Mouse (Mus musculus): ENCODE data around the gene Dusp16. TPM values are rescaled to one million over a fixed set of nuclear protein-coding genes. Genes with fewer than 3 reads are reported as not detected.
A peak's percentile ranks its signal among the peaks of the same experiment; 100 is the strongest.

Gene Dusp16
- 234 to 312 TPM (median 310 TPM) in 3 replicates for total RNA-seq (2017)

DNA sequence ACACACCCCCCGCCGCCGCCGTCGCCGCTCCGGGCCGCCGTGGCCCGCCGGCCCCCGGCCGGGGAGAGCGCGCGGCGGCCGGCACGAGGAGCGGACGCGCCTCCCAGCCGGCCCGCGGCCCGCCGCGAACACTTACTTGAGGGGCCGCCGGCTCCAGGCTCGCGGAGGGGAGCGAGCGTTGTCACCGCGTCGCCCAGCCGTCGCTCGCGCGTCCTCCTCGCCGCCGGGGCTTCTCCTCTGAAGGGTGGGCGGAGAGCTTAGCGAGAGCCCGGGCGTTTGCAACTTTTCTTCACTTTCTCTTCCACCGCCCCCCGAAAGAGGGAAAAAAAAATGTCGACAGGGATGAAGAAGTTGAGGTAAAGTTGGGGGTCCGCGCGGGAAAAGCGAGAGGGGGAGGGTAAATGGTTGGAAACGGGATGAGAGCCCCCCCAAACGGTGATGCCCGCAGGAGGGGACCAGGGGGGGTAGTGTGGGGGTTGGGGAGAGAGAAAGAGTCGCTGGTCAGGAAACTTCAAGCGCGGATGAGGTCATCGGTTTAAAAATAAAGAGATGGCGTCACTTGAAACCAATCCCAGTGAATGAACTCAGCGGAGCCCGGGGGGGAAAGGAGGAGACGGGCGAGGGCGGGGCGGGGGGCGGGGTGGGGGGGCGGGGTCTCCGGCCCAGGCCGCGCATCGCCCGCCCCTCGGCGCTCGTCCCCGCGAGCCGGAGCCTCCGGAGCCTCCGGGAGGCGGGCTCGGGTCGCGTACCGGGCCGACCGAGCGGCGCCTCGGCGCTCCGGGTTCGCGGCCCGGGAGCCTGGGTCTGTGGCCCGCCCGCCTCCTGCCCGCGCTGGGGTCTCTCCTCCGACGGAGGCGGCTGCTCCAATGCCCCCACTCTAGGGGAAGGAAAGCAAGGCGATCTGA, at the start of gene Dusp16:
Gene Dusp16 (minus strand): TSS at position 485 of the 905 bp plus-strand sequence.
- ATAC-seq (replicated peaks; ENCODE audit: insufficient number of reproducible peaks, low FRiP score, low TSS enrichment, poor library complexity, severe bottlenecking): peak; percentile 64

DNA sequence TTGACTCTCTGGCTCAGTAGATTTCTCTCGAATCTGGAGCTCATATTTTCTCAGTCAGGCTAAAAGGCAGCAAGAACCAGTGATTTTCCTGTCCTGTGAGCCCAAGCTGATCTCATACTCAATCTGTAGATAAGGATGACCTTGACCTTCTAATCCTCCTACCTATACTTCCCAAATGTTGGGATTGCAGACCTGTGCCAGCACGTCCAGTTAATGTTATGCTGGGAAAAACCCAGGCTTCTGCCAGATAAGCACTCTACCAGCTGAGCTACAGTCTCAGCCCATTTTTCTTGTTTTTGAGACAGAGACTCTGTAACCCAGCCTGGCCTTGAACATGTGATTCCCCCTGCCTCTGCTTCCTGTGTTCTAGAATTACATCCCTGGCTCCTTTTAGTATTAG, 47.9 kb upstream of the Dusp16 start:
- no peak for ATAC-seq (replicated peaks; ENCODE audit: insufficient number of reproducible peaks, low FRiP score, low TSS enrichment, poor library complexity, severe bottlenecking)

DNA sequence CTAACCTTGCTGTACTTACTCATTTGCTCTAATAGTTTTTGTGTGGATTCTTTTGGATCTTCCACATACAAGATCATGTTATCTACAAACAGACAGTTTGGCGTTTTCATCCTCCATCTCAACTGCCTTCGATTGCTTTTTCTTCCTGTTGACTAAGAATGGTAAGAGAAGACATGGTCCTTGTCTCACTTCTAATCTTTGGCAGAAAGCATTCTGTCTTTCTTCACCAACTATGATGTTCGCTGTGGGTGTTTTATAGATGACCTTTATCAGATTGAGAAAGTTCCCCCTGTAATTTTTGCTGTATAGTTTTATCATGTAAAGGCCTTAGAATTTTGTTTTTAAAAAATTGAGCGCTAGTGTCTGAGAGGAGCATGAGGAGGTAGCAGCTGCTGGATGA, 45.7 kb upstream of the Dusp16 start:
- ATAC-seq (replicated peaks; ENCODE audit: insufficient number of reproducible peaks, low FRiP score, low TSS enrichment, poor library complexity, severe bottlenecking): no peak

DNA sequence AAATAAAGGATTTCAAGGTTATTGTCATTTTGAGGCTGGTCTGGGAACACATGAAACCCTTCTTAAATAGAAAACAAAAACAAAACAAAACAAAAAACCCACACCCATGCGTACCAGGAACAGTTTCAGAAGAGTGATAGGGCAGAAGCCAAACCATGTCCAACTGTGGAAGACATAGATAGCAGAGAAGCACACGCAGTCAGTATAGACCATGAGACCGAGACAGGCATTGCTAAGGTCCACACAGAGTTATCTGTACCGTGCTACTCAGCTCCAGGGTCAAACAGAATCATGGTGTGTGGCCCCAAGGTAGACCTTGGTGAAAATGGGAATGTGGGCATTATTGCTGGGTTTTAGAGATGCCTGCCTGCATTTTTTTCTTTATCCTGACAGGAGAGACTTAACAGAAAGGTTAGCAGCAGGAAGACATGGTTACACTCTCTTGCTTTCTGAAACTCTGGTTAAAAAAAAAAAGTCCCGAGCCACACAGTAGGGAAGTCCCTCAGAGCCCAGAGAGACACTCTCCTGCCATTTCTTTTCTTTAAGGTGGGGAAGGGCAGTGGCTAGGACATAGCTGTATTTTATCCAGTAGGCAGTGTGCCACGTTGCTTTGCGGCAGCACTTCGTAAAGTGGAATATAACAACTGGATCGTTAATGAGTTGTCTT, 42.3 kb upstream of the Dusp16 start:
- ATAC-seq (replicated peaks; ENCODE audit: insufficient number of reproducible peaks, low FRiP score, low TSS enrichment, poor library complexity, severe bottlenecking): no peak

DNA sequence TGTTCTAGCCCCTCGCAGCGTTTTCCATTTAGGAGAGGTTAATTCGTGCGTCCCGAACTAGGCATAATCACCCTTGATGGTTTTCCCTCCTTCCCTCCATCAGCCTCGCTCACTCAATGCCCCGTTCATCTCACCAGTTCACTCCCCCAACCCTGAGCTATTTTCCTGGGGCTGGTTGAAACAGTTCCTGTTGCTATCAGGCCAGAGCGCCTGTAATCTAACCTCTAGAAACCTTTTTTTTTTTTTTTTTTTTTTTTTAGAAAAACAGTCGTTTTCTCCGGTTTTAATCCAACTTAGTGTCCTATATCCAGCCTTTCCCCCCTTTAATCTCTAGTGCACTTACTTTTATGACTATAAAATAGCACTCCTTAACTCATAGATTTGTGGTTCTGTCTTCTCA, 38.4 kb upstream of the Dusp16 start:
- ATAC-seq (replicated peaks; ENCODE audit: insufficient number of reproducible peaks, low FRiP score, low TSS enrichment, poor library complexity, severe bottlenecking): no peak

DNA sequence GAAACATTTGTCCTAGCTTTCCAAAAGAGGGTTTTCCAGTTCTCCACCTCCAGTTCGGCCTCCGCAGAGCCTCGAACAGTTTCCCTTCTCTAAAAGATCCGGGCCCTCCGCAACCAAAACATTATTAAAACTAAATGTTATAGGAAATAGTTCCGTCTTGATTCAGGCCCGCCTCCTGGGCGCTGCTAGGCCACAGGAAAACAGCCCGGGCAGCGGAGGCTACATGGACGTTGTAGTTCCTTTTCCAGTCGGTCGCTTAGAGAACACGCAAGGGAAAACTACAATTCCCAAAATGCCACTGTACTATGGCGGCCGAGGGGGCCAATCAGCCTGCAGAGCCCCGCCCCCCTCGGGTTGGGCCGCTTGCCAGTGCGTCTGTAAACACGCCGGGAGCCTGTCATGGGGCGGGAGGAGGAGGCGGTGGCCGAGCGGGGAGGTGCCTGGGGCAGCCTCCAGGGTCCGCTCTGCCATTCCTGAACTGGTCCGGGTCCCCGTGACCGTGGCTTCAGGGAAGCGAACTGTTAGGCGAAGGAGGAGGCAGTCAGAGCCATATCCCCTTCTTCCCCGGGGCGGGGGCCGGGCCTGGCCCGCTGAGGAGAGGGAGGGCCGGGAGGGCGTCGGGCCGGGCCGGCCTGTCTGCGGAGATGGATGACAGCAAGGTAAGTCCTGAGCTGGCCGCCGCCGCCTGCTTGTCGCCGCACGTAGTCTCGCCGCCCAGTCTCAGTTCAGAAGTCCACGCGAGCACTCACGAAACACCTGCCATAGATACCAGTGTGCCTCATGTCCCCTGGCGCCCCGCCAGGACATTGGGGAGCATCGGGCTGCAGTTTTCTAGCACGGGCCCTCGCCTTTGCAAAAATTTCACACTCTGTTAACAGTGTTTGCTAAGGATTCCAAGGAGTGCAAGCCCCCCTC, 37.6 kb upstream of the Dusp16 start, which contains the start of gene Crebl2:
Gene Crebl2 (plus strand): TSS at position 369 of the 915 bp plus-strand sequence.
- peak; percentile 92 for ATAC-seq (replicated peaks; ENCODE audit: insufficient number of reproducible peaks, low FRiP score, low TSS enrichment, poor library complexity, severe bottlenecking)

DNA sequence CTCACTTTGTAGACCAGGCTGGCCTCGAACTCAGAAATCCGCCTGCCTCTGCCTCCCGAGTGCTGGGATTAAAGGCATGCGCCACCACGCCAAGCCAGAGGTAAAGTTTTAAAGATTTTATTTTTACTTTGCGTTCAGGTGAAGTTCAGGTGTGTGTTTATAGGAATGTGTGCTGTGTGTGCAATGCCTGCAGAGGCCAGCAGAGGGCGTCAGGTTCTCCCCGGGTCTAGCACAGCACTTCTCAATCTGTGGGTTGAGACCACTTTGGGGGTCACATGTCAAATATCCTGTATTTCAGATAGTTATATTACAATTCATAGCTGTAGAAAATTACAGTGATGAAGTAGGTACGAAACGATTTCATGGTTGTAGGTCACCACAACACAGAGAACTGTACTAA, 30.4 kb upstream of the Dusp16 start:
- no peak for ATAC-seq (replicated peaks; ENCODE audit: insufficient number of reproducible peaks, low FRiP score, low TSS enrichment, poor library complexity, severe bottlenecking)

DNA sequence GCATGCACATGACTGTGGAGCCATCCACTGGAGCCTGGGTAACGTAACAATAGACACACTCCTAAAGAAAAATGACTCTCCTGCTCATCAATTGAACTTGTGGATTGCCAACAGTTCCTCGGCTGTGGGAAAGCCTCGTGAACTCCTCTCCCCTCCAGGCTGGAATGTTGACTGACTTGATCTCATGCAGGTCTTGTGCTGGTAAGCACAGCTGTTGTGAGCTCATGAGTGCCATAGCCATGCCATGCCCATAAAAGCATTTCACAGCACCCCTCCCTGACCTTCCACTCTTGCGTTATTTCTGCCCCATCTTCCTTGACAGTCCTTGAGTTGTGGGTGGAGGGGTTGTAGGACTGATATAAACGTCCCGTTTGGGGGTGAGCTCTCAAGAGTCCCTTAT, 28.0 kb upstream of the Dusp16 start:
- no peak for ATAC-seq (replicated peaks; ENCODE audit: insufficient number of reproducible peaks, low FRiP score, low TSS enrichment, poor library complexity, severe bottlenecking)

DNA sequence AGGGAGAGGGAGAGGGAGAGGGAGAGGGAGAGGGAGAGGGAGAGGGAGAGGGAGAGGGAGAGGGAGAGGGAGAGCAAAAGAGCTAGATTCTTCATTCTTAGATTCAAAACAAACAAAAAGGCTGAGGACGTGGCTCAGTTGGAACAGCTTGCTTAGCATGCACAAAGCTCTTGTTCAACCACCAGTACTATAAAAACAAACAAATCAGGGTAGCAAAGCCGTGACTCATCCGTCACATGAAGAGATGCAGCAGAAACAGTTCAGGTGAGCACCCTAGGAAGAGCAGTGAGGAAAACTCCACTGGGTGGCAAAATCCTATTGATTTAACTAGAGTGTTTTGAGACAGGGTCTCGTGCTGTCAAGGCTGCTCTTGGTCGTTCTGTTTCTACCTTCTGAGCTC, 27.3 kb upstream of the Dusp16 start:
- no peak for ATAC-seq (replicated peaks; ENCODE audit: insufficient number of reproducible peaks, low FRiP score, low TSS enrichment, poor library complexity, severe bottlenecking)

DNA sequence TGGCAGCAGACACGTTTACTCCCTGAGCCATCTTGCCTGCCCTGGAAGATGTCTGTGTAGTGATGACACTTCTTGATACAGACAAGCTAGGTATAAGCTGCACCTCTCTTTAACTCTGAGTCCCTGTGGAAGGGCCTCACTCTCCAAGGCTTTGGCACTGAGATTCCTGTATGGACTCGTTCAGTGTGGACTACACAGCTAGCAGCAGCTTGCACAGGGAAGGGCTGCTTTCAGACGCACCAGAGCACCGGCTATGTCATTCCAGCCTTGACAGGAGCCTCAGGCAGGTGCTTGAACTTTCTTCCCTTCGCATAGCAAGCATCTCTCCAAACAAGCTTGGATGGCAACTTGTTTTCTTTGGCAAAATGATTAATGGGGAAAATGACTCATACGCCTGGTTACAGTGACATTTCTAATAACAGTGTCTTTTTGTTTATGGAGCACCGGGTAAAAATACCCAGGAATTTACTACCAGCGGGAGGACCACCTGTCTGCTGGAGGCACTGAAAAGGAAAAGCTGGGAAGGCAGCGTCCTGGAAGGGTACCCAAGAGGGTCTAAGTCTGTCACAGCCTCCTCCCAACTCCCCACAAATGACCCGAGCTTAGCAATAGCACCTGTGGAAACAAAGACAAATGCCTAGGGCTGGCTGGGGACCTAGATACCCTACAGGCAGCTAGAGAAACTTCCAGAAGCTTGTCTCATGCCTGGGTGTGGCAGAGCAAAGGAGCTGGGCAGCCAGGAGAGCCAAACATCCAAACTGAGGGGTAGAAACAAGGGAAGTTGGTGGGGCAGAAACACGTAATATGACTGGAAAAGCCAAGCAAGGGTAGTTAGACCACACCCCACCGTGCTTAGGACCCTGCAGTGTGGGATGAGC, 24.9 kb upstream of the Dusp16 start:
- ATAC-seq (replicated peaks; ENCODE audit: insufficient number of reproducible peaks, low FRiP score, low TSS enrichment, poor library complexity, severe bottlenecking): no peak

DNA sequence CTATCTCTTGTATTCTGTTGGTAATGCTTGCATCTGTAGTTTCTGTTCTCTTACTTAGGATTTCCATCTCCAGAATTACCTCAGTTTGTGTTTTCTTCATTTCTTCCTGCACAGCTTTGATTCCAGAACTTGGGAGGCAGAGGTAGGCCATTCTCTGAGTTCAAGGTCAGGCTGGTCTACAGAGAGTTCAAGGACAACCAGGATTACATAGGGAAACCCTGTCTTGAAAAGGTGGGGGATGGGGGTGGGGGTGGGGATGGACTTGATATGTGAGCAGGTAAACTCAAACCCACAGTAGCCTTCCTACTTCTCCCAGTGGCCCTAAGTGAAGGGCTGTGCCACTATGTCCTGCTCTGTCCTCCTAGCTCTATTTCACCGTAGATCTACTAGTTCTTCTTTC, 20.6 kb upstream of the Dusp16 start:
- ATAC-seq (replicated peaks; ENCODE audit: insufficient number of reproducible peaks, low FRiP score, low TSS enrichment, poor library complexity, severe bottlenecking): no peak

DNA sequence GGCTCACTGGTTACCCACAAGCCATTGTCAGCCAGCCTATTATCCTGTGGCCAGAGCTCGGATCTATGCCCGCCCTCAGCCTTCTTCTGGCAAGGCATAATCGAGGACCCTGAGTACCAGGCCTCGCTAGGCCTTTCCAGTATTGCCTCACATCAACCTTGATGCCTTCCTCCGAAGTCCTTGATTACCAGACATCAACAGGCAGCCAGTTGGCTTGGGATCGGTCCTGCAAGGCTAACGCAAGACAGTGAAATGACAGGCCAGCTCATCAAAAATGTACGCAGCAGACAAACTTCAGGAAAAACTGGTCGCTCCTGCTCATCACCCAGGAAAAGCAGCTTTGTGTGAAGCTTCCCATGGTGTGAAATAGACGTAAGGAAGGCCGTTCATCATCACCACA, 15.4 kb upstream of the Dusp16 start:
- no peak for ATAC-seq (replicated peaks; ENCODE audit: insufficient number of reproducible peaks, low FRiP score, low TSS enrichment, poor library complexity, severe bottlenecking)

DNA sequence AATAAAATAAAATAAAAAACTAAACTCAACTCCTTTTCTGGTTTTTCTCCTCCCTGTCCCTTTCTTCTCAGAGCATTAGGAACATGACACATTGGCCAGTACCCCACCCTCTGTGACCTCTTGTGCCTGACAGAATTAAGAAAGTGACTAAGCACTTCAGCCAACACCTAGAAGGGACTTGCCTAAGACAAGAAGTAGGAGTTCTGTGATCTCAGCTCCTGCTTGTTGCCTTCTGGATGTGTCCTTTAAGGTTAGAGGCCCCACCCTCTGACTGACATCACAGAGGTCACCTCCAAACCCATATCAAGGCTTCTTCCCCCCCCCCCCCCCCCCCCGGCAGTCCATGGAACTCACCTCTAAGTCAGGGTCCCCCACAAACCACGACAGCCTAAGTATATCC, 14.7 kb upstream of the Dusp16 start:
- ATAC-seq (replicated peaks; ENCODE audit: insufficient number of reproducible peaks, low FRiP score, low TSS enrichment, poor library complexity, severe bottlenecking): peak; percentile 58

DNA sequence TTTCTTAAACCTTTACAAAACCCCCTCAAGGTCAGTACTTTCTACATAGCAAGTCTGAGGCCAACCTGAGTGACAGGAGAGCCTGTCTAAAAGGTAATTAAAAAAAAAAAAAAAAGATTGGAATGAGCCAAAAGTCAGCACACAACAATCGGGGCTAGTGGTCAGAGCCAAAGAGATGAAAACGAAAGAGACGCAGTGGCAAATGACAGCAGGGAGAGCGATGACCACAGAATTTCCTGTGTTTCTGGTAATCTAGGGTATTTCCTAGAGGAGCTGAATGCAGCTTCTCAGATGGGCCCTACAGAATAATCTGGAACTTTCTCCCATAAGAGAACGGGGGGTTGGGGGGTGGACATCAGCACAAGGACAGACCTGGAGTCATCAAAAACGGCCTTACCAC, 13.7 kb upstream of the Dusp16 start:
- ATAC-seq (replicated peaks; ENCODE audit: insufficient number of reproducible peaks, low FRiP score, low TSS enrichment, poor library complexity, severe bottlenecking): no peak

DNA sequence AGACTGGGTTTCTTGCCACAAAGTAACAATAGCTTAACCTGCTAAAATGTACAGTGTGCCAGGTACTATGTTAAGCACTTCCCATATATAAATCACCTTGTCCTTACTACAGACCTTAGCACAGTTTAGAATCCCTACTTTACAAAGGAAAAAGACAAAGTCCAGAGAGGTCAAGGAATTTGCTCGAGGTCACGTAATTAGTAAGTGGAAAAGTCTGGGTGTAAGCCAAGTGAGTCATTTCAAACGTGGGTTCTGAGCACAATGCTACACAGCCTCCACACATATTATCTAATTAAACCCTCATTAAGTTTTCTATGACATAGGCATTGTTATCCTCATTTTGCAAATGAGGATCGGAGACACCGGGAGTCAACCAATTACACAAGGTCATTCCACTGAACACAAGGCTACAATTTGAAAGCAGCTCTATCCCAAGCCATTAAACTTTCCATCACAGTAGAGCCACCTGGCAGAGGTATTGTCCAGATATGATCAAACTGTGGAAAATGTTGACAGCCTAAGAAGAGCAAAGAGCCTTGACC, 12.4 kb upstream of the Dusp16 start:
- no peak for ATAC-seq (replicated peaks; ENCODE audit: insufficient number of reproducible peaks, low FRiP score, low TSS enrichment, poor library complexity, severe bottlenecking)

DNA sequence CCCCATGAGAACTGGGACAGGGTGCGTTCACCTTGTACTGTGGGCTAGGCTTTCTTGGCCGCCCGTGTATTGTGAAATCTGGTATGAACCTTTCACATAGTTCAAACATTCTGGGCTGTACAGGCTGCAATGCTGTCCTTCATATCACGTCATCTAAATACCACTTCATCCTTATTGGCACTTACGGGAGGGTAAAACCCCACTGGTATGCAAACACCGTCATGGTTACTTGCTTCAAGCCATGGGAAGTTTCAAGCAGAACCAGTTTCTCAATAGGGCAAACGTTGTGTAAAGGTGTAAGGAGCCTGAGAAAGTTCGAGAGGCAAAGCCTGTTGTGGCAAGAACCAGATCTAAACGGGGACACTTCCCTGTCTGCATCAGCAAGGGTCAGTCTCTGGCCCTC, 10.2 kb upstream of the Dusp16 start:
- ATAC-seq (replicated peaks; ENCODE audit: insufficient number of reproducible peaks, low FRiP score, low TSS enrichment, poor library complexity, severe bottlenecking): peak; percentile 87

DNA sequence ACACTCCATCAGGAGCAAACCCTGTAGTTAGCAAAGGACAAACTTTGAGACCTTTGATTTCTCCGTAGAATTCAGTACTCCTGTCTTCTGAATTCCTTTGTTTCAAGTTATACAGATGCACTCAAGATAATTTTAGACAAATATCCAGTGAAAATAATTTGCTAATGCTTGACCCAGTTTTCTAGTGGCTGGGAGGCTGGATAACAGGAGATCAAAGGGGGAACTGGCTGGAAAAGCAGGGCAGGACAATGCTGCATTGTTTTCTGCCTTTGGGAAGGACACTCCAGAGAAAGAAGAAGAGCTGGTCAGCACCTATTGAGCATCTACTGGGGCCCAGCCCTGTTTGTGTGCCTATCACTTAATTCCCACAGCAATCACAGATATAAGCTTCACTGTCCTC, 9.1 kb upstream of the Dusp16 start:
- ATAC-seq (replicated peaks; ENCODE audit: insufficient number of reproducible peaks, low FRiP score, low TSS enrichment, poor library complexity, severe bottlenecking): no peak

DNA sequence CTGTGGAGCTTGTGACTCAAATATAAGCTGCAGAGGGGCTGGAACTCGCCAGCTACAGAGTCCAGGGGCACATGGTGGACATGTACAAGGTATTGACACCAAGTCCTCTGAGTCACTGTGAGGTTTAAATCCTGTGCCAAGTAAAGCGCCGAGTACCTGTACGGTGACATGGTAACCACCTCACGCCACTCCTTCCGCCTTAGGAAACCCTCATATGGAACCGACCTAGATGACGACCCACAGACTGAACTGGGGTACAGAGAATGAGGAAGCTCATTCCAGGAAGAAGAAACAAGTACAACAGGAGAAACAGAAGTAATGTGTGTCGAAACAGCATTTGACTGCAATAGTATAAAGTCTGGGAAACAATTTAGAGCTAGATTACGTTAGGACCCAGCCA, 3.9 kb upstream of the Dusp16 start:
- peak; percentile 72 for ATAC-seq (replicated peaks; ENCODE audit: insufficient number of reproducible peaks, low FRiP score, low TSS enrichment, poor library complexity, severe bottlenecking)
